Mouse (Mus musculus) G1E (cell line): Measurements from ENCODE around the gene Cts8.

ENCODE experiments used
- GATA2 ChIP-seq: IDR thresholded peaks from 2 replicates; pipeline ENCODE4 v1.6.1; 2012; ENCODE audit warnings: low read depth, low read length, inconsistent platforms, borderline replicate concordance
- TAL1 ChIP-seq: conservative IDR thresholded peaks from 2 replicates; pipeline ENCODE4 v1.6.1; 2012; ENCODE audit warnings: low read depth, low read length, inconsistent platforms, mixed read lengths

DNA sequence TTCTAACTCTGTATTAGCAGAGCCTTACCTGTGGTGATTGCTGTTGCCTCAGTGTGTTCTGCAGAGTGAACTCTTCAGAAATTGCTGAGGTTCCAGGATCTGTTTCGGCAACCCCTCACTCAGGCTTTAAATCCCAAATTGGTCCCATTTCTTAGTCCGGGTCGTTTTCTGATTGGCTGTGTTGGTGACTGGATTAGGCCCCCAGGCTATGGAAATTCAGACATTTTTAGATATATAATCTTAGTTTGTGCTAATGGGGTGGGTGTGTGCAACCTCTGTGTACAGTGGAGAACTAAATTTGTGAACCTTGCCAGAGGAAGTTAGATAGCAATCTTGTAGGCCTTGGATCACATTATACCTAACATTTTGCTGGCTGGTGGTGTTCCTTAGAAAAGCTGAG, 51.8 kb downstream of the Cts8 start, which contains the start of gene Cts6:
- TF ChIP-seq GATA2 (no peak), TAL1 (no peak)
